Mouse (Mus musculus) fibroblast of lung, adult 2 months (primary cell): ENCODE results near the gene Lim2.
A peak's percentile ranks its signal among the peaks of the same experiment; 100 is the strongest.

Source experiments
- DNase-seq: peaks from one replicate; pipeline ENCODE4 v3.0.0-alpha.2; 2011; ENCODE audit warnings: low read depth

Lim2 gene

GRCm38 (mm10) chr7:43443917-43444293 lies 16.4 kb downstream of the Lim2 start, which contains the start of the genes Etfb and Gm45233:
Etfb (plus strand) TSS chr7:43444083.
Gm45233 (plus strand) TSS chr7:43444128.
- DNase-seq = peak; percentile 97

DNA sequence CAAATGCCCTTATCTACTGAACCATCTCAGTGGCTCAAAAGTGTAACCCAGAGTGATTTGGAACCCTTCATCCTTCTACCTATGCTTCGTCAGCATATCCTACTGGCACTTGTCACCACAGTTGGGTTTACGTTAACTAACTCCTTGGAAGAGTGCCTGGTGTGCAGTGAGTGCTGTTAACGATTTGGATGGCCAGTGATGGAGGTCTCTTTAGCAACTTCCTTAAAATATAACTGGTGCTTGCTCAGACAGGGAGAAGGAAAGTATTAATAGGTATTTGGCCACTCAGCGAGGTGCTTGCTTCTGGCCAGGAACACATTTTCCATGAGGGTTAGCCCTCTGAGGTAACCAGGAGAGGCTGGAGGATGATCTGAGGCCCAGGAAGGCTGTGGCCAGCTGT lies 20.3 kb downstream of the Lim2 start:
- DNase-seq = no peak

GRCm38 (mm10) chr7:43448246-43448645 lies 20.8 kb downstream of the Lim2 start:
- DNase-seq = no peak

GRCm38 (mm10) chr7:43449811-43450210 lies 22.3 kb downstream of the Lim2 start:
- no peak for DNase-seq

DNA sequence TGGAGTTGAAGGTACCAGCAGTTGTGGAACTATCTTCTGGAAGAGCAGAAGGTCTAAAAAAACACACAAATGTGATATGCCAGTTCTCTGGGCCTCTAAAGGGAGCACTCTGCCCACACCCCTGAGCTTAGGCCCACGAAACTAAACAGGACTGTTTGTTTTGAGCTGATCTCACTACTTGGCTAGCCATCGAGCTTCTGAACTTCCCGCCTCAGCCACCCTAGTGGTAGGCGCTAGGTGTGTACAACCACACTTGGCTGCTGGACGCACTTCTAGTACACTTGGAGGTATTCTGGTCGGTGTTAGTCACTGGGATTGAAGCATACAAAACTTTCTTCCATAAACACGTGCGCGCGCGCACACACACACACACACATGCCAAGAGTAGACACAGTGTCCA lies 24.3 kb downstream of the Lim2 start:
- DNase-seq = no peak

DNA sequence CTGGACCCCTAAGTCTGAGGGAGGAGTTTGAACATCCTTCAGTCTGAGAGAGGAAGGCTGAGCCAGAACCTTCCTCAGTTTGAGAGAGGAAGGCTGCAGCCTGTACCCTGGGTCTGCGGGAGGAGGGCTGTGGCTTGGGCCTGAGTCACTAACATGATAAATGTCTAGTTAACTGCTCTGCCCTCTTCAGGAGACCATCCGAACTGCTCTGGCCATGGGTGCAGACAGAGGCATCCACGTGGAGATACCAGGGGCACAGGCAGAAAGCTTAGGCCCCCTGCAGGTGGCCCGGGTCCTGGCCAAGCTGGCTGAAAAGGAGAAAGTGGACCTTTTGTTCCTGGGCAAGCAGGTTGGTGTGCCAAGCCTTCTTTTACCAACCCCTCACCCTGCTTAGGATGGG lies 25.1 kb downstream of the Lim2 start:
- no peak for DNase-seq

DNA sequence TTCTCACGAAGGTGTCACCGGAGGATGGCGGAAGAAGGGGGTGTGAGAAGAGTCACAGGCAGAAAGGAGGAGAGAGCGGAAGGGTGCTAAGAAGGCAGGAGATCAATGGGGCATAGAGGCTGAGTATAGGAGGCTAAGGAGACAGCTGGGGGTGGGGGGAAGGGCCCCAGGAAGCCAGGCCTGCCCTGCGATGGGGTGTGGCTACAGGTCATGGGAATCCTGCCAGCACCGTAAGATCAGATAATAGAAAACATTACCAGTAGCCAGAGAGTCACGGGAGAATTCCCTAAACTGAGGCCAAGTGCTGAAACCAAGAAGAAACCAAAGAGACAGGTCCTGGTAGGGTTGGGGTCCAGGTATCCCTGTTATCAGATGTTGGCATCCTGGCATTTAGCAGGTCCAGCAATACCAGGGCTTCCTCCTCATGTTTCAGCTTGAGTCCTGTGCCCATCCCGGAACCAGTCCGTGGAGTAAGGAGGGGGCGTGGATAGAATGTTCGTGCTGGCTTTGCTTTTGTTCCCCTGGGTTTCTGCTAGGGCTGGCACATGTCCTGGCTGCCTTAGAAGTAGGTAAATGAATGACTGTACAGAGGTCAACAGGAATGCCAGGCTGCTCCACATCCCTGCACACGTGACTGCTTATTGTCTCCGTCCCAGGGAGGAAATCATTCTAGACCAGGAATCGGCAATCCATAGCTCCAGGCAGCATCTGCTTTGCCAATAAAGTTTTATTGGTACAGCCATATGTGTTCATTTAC lies 26.3 kb downstream of the Lim2 start:
- DNase-seq = no peak

GRCm38 (mm10) chr7:43454371-43454770 lies 26.9 kb downstream of the Lim2 start:
- DNase-seq = no peak

DNA sequence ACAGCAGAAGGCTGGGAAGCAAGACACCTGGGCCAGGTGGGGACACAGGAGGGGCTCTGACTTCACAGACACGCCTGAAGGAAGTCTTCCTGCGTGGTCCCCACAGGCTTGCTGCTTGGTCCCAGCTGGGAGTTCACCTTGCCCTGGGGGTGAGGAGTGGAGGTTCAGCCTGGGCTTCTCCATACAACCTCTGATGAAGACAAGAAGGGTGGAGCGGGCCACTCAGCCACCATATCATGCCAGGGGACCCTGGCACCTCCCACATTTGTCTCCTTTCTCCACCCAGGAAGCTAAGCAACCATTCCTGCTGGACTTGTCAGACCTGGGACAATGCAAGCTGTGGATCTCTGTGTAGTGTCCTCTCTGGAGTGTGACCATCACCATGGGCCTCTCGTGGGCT lies 35.4 kb downstream of the Lim2 start, which contains the start of gene Vsig10l:
Vsig10l (plus strand) TSS at position 301 of the 400 bp plus-strand sequence.
- no peak for DNase-seq

- DNase-seq = no peak
Measured at GRCm38 (mm10) chr7:43463976-43464375, 36.5 kb downstream of the Lim2 start.

DNA sequence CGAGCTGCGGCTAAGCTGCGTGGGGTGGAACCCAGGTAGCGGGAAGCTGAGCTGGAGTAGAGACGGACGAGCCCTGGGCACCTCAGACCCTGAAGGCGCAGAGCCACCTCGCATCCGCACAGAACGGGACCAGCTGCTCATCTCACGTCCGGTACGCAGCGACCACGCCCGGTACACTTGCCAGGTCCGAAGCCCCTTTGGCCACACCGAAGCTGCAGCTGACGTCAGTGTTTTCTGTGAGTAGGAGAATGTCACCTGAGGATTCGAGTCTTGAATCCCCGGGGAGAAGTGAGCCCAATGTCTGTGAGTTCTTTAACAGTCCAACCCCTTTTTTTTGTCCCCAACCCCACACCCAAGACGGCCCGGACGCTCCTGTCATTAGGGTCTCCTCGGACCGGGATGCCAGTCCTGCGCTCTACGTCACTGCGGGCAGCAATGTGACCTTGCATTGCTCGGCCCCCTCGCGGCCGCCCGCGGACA lies 37.4 kb downstream of the Lim2 start:
- DNase-seq = no peak

DNA sequence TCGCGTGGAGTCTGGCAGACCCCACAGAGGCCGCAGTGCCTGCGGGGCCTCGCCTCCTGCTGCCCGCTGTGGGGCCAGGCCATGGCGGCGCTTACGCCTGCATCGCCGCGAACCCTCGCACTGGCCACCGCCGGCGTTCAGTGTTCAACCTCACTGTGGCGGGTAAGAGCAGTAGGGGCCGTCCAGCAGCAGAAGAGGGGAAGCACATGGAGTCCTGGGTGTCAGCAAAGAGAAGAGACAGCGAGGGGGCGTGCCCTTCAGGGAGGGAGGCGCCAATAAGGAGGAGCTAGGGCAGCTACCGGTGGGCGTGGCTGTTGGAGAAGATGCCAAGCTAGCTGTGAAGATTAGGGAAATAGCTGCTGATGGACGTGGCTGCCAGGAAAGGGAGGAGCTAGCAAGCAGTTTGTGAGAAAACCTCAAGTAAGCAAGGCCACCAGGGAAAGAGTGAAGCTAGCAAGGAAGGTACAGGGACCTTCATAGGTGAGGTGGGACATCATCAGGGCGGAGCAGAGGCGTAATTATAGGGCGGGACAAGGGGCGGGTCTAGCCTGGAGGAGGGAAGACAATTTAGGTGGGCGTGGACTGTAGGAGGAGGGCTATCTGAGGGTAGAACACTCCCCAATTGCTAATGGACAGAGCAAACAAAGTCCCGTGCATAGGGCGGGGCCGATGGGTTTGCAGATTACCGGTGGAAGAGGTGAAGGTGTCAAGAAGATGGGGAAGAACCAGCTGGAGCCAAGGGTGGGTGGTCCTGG lies 38.1 kb downstream of the Lim2 start:
- peak; percentile 83 for DNase-seq

- no peak for DNase-seq
Measured at GRCm38 (mm10) chr7:43466099-43466694, 38.7 kb downstream of the Lim2 start.

GRCm38 (mm10) chr7:43470373-43470772 lies 42.9 kb downstream of the Lim2 start:
- DNase-seq = no peak

DNA sequence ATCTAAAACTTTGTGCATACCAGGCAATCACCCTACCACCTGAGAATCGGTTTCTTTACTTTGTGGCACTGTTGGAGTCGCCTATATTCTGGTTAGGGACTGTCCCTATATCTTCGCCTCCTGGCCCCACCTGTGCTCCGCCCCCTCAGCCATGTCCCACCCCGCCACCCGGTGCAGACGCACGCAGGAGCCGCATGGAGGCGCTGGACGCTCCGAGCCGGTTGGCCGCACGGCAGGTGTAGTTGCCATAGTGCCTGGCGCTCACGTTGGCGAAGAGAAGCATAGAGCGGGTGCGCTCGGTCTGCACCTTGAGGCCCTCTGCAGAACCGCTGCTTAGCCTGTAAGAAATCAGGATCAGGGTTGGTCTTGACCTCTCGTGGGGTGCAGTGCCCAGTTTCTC lies 48.2 kb downstream of the Lim2 start:
- no peak for DNase-seq

DNA sequence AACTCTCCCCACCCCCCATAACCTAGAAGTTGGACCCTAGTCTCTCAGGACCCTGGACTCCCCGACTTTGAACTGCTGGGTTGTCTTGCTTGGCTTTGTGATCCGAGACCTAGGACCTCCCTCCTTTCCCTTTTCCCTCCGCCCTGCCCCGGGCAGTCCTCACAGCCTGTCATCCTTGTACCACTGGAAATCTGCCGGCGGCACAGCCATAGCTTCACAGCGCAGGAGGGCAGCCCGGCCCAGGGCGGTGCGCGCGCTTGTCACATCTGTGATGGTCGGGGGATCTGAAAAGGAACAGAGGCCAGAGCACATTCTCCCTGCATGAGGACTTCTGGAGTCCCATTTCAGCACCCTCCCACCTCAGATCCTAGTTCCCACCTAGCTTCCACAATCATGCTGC lies 48.9 kb downstream of the Lim2 start:
- DNase-seq = no peak

DNA sequence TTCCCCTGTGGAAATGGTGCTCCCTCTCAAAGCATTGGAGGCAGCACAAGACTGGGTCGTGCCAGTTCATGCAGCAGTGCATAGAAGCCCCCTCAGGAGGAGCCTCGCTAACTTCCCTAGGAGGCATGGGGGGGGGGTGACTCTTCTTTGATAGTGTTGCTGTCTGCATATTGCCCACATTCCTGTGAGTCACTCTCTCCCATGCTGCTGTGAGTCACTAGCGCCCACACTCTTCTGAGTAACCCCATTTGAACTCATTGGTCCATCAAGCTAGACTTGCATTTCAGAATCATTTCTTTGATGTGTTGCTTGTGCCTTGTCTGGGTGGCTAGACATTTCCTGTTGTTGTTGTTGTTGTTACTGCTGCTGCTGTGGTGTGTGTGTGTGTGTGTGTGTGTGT lies 53.7 kb downstream of the Lim2 start:
- peak; percentile 63 for DNase-seq

GRCm38 (mm10) chr7:43482090-43482716 lies 54.7 kb downstream of the Lim2 start:
- DNase-seq = no peak

GRCm38 (mm10) chr7:43483236-43483635 lies 55.8 kb downstream of the Lim2 start:
- DNase-seq = no peak
